Mouse (Mus musculus): ENCODE results near the gene Nr1d1. TPM values are rescaled to one million over a fixed set of nuclear protein-coding genes. Genes with fewer than 3 reads are reported as not detected.

Gene Nr1d1
- total RNA-seq (2021) (100 to 1,000 TPM in 1 of 2 experiments, 10 to 100 TPM in 1; 35.5 to 111 TPM), polyA plus RNA-seq (2012; rRNA removed) (190 and 208 TPM in 2 replicates)
- long read RNA-seq, transcript Nr1d1-201 (8 exons, 2,721 nt): major isoform, 14 of 30 reads
- long read RNA-seq, partial matches to known transcripts: 13 of 30 reads
- long read RNA-seq, other reads (novel, unspliced or antisense): 3 of 30 reads

DNA sequence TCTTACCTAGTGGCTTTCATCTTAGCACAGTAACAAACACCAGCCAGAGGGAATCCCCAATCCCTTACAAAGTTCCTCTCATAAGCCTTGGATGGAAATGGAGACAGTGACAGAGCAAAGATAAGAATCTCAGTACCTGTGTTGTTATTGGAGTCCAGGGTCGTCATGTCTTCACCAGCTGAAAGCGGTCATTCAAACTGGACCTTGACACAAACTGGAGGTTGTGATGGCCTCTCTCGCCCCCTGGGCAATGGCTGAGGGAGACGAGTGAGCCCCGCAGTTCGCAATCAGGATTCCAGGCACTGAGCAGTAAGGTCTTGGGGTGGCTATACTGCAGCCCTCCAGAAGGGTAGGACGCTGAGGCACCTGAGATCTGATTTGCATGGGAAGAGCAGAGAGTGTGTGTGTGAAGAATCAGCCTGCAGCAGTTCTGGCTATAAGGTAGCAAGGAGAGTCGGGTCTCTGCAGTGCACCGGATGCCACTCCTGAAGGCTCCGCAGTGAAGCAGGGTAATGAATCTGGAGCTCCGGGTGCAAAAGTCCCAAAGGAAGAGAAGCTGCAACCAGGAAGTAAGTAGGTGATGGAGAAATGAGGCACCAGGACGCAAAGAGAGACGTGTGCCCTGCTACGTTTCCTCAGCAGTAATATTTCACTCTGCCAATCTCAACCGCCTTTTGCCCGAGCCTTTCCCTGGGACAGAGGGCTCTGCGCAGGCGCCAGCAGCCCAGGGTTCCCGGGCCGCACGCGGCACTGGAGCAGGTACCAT, at the start of gene Nr1d1:
Gene Nr1d1, minus strand, starts transcription at position 752 of the 766 bp plus-strand sequence.
- H3K4me3 ChIP-seq: peak within 1 kb of the TSS; percentile 78
- peaks cover 21% of the 10 kb centered on the region for H3K36me3 ChIP-seq (ENCODE audit: control insufficient read depth, insufficient read depth, low read length)
- TF ChIP-seq EP300 (IDR thresholded peaks at IDR 0.05; ENCODE audit: insufficient read depth, low read depth, low read length) (no peak), POLR2A (IDR thresholded peaks at IDR 0.05; ENCODE audit: insufficient read depth, low read depth, low read length) (peak; percentile 99), CTCF (IDR thresholded peaks at IDR 0.05) (no peak)
- H3K9ac ChIP-seq (ENCODE audit: low read depth, low read length): peak within 1 kb of the TSS; percentile 91
- peaks cover 25% of the 10 kb centered on the region for H3K4me1 ChIP-seq (ENCODE audit: control insufficient read depth, insufficient read depth, low read length)
- no peaks in the 10 kb centered on the region for H3K27me3 ChIP-seq (ENCODE audit: control insufficient read depth, insufficient read depth, low read length)
- intact Hi-C loops (cut with DNase I): loop anchor here (1.0 kb wide), 1 partner anchor 9 kb away; no protein-coding TSS in a partner anchor
- DNase-seq: no peak
- under 1% methylated on average over 22 of the region's 22 CpGs for WGBS
- peak within 1 kb of the TSS; percentile 100 for H3K27ac ChIP-seq
- H3K79me2 ChIP-seq (replicated peaks; ENCODE audit: control insufficient read depth, insufficient read depth, low read length): no peaks in the 10 kb centered on the region

DNA sequence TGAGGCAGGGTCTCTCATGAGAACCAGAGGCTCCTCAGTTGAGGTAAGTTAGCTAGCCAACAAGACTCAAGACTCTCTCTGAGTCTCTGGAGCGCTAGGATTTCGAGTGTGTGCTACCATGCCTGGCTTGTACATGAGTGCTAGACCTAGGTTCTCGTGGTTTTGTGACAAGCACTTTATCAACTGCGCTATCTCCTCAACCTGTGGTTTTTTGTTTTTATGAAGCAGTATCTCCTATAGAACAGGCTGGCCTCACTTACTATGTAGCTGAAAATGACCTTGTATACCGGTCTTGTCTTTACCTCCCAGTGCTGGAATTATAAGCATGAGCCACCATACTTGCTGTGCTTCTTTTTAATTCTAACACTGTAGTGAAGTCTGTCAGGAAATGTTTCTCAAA, 45.8 kb upstream of the Nr1d1 start:
- DNase-seq: no peak
- H3K79me2 ChIP-seq (replicated peaks; ENCODE audit: control insufficient read depth, insufficient read depth, low read length): no peaks in the 10 kb centered on the region; the same call in 1 of the 2 replicates
- H3K9ac ChIP-seq (ENCODE audit: low read depth, low read length): no peak overlapping the region
- intact Hi-C loops (cut with DNase I): no loop called here
- no peak overlapping the region for H3K27ac ChIP-seq
- H3K27me3 ChIP-seq (ENCODE audit: control insufficient read depth, insufficient read depth, low read length): no peaks in the 10 kb centered on the region
- WGBS: 92% methylated on average over 5 of the region's 5 CpGs
- no peak overlapping the region for H3K4me3 ChIP-seq
- TF ChIP-seq CTCF (IDR thresholded peaks at IDR 0.05): no peak
- TF ChIP-seq EP300 (IDR thresholded peaks at IDR 0.05; ENCODE audit: insufficient read depth, low read depth, low read length): no peak
- TF ChIP-seq POLR2A (IDR thresholded peaks at IDR 0.05; ENCODE audit: insufficient read depth, low read depth, low read length): no peak
- peaks cover 2% of the 10 kb centered on the region; the same call in 1 of the 2 replicates for H3K4me1 ChIP-seq (ENCODE audit: control insufficient read depth, insufficient read depth, low read length)
- H3K36me3 ChIP-seq (ENCODE audit: control insufficient read depth, insufficient read depth, low read length): peaks cover 8% of the 10 kb centered on the region

DNA sequence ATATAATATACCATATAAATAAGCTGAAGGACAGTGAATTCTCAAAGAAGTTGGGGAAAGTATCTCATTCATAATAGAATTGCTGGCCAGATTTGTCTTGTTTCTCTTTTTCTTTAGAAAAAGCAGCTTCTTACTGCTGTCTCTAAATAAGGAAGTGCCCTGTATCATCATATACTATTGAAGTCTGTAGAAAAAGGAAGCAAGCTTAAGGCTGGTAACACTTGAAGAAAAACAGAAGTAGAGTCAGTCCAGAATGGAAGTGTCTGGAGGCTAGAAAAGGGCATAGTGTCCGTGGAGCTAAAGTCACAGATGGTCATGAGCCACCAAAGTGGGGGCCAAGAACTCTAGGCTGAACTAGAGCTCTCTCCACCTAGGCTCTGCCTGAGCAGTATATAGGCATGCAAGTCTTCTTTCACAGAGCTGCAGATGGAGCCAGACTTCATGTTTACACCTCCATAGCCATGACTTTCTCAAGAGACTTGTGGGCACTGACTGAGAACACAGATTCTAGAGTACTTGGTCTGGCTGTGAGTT, 41.6 kb upstream of the Nr1d1 start:
- H3K4me3 ChIP-seq: no peak overlapping the region
- peaks cover 17% of the 10 kb centered on the region for H3K36me3 ChIP-seq (ENCODE audit: control insufficient read depth, insufficient read depth, low read length)
- 89% methylated on average over 1 of the region's 1 CpGs for WGBS
- H3K27me3 ChIP-seq (ENCODE audit: control insufficient read depth, insufficient read depth, low read length): no peaks in the 10 kb centered on the region
- peaks cover 2% of the 10 kb centered on the region; the same call in 1 of the 2 replicates for H3K4me1 ChIP-seq (ENCODE audit: control insufficient read depth, insufficient read depth, low read length)
- peaks cover 3% of the 10 kb centered on the region; the same call in 1 of the 2 replicates for H3K79me2 ChIP-seq (replicated peaks; ENCODE audit: control insufficient read depth, insufficient read depth, low read length)
- intact Hi-C loops (cut with DNase I): no loop called here
- DNase-seq: no peak
- no peak overlapping the region for H3K9ac ChIP-seq (ENCODE audit: low read depth, low read length)
- no peak for TF ChIP-seq CTCF (IDR thresholded peaks at IDR 0.05)
- TF ChIP-seq EP300 (IDR thresholded peaks at IDR 0.05; ENCODE audit: insufficient read depth, low read depth, low read length): no peak
- TF ChIP-seq POLR2A (IDR thresholded peaks at IDR 0.05; ENCODE audit: insufficient read depth, low read depth, low read length): no peak
- H3K27ac ChIP-seq: no peak overlapping the region

DNA sequence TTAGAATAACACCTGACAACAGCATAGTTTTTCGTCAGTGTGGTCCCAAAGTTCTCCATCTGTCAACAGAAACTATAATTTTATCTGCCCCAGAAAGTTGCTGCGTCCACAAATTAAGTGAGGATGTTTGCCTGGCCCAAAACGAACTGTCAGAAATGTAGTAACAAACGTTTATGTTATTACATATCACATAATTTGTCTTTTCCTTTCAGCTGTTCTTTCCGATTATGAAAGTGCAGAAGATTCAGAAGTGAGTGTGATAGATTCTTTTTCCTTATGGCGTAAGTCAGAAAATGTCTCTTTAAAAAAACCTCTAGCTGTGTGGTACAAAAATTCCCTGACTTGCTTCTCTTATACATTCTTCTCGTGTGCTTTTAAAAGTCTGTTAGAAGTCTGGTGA, 35.6 kb upstream of the Nr1d1 start:
- Histone ChIP-seq H3K9ac (ENCODE audit: low read depth, low read length) (peak overlapping the region; percentile 95), H3K27ac (no peak overlapping the region; the same call in 1 of the 2 replicates), H3K36me3 (ENCODE audit: control insufficient read depth, insufficient read depth, low read length) (peaks cover 36% of the 10 kb centered on the region), H3K4me3 (peak overlapping the region; percentile 99), H3K27me3 (ENCODE audit: control insufficient read depth, insufficient read depth, low read length) (no peaks in the 10 kb centered on the region), H3K79me2 (replicated peaks; ENCODE audit: control insufficient read depth, insufficient read depth, low read length) (peaks cover 3% of the 10 kb centered on the region), H3K4me1 (ENCODE audit: control insufficient read depth, insufficient read depth, low read length) (peaks cover 6% of the 10 kb centered on the region)
- TF ChIP-seq POLR2A (IDR thresholded peaks at IDR 0.05; ENCODE audit: insufficient read depth, low read depth, low read length): no peak
- no peak for TF ChIP-seq EP300 (IDR thresholded peaks at IDR 0.05; ENCODE audit: insufficient read depth, low read depth, low read length)
- TF ChIP-seq CTCF (IDR thresholded peaks at IDR 0.05): no peak
- no peak for DNase-seq
- 57% methylated on average over 7 of the region's 7 CpGs for WGBS
- intact Hi-C loops (cut with DNase I): no loop called here

DNA sequence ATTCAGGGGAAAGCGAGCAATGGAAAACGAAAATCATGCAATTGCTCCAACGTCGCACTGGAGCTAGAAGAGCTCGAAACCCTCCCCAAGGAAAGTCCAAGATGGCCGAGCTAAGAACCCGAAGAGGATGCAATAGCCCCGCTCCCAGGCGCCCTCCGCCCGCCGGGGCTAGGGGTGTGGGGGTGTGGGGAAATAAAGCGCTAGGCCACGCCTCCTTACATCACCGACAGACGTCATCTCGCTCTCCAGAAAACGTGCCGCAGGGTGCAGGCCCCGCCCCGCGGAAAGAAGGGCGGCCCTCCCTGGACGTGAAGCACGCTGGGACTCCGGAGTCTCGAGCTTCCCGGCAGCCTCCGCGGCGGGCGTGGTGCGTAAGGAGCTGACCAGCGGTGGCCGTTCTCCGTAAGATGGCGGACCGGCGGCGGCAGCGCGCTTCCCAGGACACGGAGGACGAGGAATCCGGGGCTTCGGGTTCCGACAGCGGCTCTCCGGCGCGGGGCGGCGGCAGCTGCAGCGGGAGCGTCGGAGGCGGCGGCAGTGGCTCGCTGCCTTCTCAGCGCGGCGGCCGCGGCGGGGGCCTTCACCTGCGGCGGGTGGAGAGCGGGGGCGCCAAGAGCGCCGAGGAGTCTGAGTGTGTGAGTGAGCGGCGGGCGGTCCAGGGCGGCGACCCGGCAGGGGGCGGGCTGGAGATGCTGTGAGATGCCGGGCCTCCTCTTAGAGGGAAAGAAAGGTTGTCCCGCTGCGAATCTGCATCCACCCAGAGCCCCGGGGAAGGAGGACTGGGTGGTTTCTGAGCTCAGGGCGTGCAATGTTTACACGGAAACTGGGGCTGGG, 34.5 kb upstream of the Nr1d1 start:
- intact Hi-C loops (cut with DNase I): loop anchor here (1.0 kb wide), 1 partner anchor 13 kb away; no protein-coding TSS in a partner anchor
- TF ChIP-seq POLR2A (IDR thresholded peaks at IDR 0.05; ENCODE audit: insufficient read depth, low read depth, low read length): peak; percentile 85
- TF ChIP-seq EP300 (IDR thresholded peaks at IDR 0.05; ENCODE audit: insufficient read depth, low read depth, low read length): peak; percentile 64; the same call in 1 of the 2 replicates
- TF ChIP-seq CTCF (IDR thresholded peaks at IDR 0.05): peak; percentile 54
- Histone ChIP-seq H3K79me2 (replicated peaks; ENCODE audit: control insufficient read depth, insufficient read depth, low read length) (peaks cover 2% of the 10 kb centered on the region), H3K27ac (peak overlapping the region; percentile 92), H3K36me3 (ENCODE audit: control insufficient read depth, insufficient read depth, low read length) (peaks cover 36% of the 10 kb centered on the region), H3K4me1 (ENCODE audit: control insufficient read depth, insufficient read depth, low read length) (peaks cover 6% of the 10 kb centered on the region), H3K4me3 (peak overlapping the region; percentile 99), H3K9ac (ENCODE audit: low read depth, low read length) (peak overlapping the region; percentile 95), H3K27me3 (ENCODE audit: control insufficient read depth, insufficient read depth, low read length) (no peaks in the 10 kb centered on the region)
- DNase-seq: peak; percentile 99 to 100
- WGBS: under 1% methylated on average over 73 of the region's 84 CpGs

Measured in heart, adult 2 months (tissue).